Mouse (Mus musculus) CD4-positive, CD25-positive, alpha-beta regulatory T cell, adult 2 months (primary cell): ENCODE measurements around the gene Ttc28.

Source experiments
- DNase-seq: peaks from one replicate; pipeline ENCODE4 v3.0.0-alpha.2; 2012; ENCODE audit warnings: low read depth, low spot score

The Ttc28 gene

GRCm38 (mm10) chr5:110958196-110958595 is 78.6 kb downstream of the Ttc28 start:
- DNase-seq, result no peak

GRCm38 (mm10) chr5:110960067-110960466 is 80.5 kb downstream of the Ttc28 start:
- no peak for DNase-seq

GRCm38 (mm10) chr5:110960890-110961289 is 81.3 kb downstream of the Ttc28 start:
- DNase-seq, result no peak

- DNase-seq, result no peak
These were observed 88.0 kb downstream of the Ttc28 start for GRCm38 (mm10) chr5:110967483-110968055.

GRCm38 (mm10) chr5:110968566-110968965 is 89.0 kb downstream of the Ttc28 start:
- no peak for DNase-seq

GRCm38 (mm10) chr5:110970162-110970780 is 90.7 kb downstream of the Ttc28 start:
- no peak for DNase-seq

- DNase-seq, result no peak
These were observed 97.1 kb downstream of the Ttc28 start for GRCm38 (mm10) chr5:110976721-110977120.

GRCm38 (mm10) chr5:110977796-110978195 is 98.2 kb downstream of the Ttc28 start:
- DNase-seq, result no peak

- DNase-seq, result peak; percentile 84
These were observed 98.9 kb downstream of the Ttc28 start for GRCm38 (mm10) chr5:110978461-110978860.

GRCm38 (mm10) chr5:110979011-110979860 is 99.6 kb downstream of the Ttc28 start:
- DNase-seq, result peak; percentile 71

- DNase-seq, result peak; percentile 84
These were observed 100.3 kb downstream of the Ttc28 start for GRCm38 (mm10) chr5:110979861-110980346.

GRCm38 (mm10) chr5:110980576-110980975 is 101.0 kb downstream of the Ttc28 start:
- no peak for DNase-seq

GRCm38 (mm10) chr5:110982436-110982835 is 102.8 kb downstream of the Ttc28 start:
- DNase-seq, result peak; percentile 29

- no peak for DNase-seq
These were observed 104.6 kb downstream of the Ttc28 start for GRCm38 (mm10) chr5:110984136-110984681.

- no peak for DNase-seq
These were observed 117.4 kb downstream of the Ttc28 start for GRCm38 (mm10) chr5:110996835-110997539.

GRCm38 (mm10) chr5:110997692-110998091 is 118.1 kb downstream of the Ttc28 start:
- DNase-seq, result no peak

GRCm38 (mm10) chr5:110998298-110998697 is 118.7 kb downstream of the Ttc28 start:
- DNase-seq, result no peak

- DNase-seq, result peak; percentile 16
These were observed 121.3 kb downstream of the Ttc28 start for GRCm38 (mm10) chr5:111000953-111001352.

GRCm38 (mm10) chr5:111003220-111003619 is 123.6 kb downstream of the Ttc28 start:
- DNase-seq, result no peak

- DNase-seq, result no peak
These were observed 124.1 kb downstream of the Ttc28 start for GRCm38 (mm10) chr5:111003750-111004149.
